Mouse (Mus musculus) heart, embryonic 11.5 days (tissue): ENCODE results near the gene Scg3. TPM values are rescaled to one million over a fixed set of nuclear protein-coding genes. Genes with fewer than 3 reads are reported as not detected.
A peak's percentile ranks its signal among the peaks of the same experiment; 100 is the strongest.

Source experiments
- ATAC-seq: fragments of 200-750 bp; cut with Nextera tagmentation; replicated peaks from 2 replicates; pipeline ENCODE4 v1.8.0; 2017; ENCODE audit warnings: moderate library complexity; ENCODE audit not compliant: insufficient number of reproducible peaks, low FRiP score, low TSS enrichment
- H3K27ac ChIP-seq: fragments of 300-500 bp; sonication (generic); 2 replicates; pipeline ENCODE4 v1.5.1; 2014; ENCODE audit warnings: mild to moderate bottlenecking, low read depth, low read length
- H3K27me3 ChIP-seq: fragments of 300-500 bp; sonication (generic); 2 replicates; pipeline ENCODE4 v1.6.1; 2014; ENCODE audit warnings: mild to moderate bottlenecking, low read length, mixed read lengths; ENCODE audit not compliant: control insufficient read depth, insufficient read depth
- H3K36me3 ChIP-seq: fragments of 300-500 bp; sonication (generic); 2 replicates; pipeline ENCODE4 v1.6.1; 2014; ENCODE audit warnings: mild to moderate bottlenecking, low read length, moderate library complexity, mixed read lengths; ENCODE audit not compliant: control insufficient read depth, insufficient read depth
- H3K4me1 ChIP-seq: fragments of 300-500 bp; sonication (generic); 2 replicates; pipeline ENCODE4 v1.6.1; 2014; ENCODE audit warnings: low read length; ENCODE audit not compliant: control insufficient read depth, insufficient read depth
- H3K4me2 ChIP-seq: fragments of 300-500 bp; sonication (generic); 2 replicates; pipeline ENCODE4 v1.6.1; 2014; ENCODE audit warnings: mild to moderate bottlenecking, moderate library complexity
- H3K4me3 ChIP-seq: fragments of 300-500 bp; sonication (generic); 2 replicates; pipeline ENCODE4 v1.5.1; 2014; ENCODE audit warnings: low read depth, low read length
- H3K9ac ChIP-seq: fragments of 300-500 bp; sonication (generic); 2 replicates; pipeline ENCODE4 v1.6.1; 2014; ENCODE audit warnings: mild to moderate bottlenecking, low read depth, low read length, moderate library complexity
- H3K9me3 ChIP-seq: fragments of 300-500 bp; sonication (generic); replicated peaks from 2 replicates; pipeline ENCODE4 v1.6.1; 2016; ENCODE audit warnings: low read length; ENCODE audit not compliant: control insufficient read depth
- WGBS: fragments of 180-500 bp; shearing (Covaris S2); extraction: QIAGEN DNeasy Blood & Tissue Kit; methylation state at CpG from one replicate; pipeline ENCODE4 v1.1.7; 2014; ENCODE audit not compliant: insufficient replicate concordance; 5-methylcytosine and 5-hydroxymethylcytosine counted together
- polyA plus RNA-seq: library from polyadenylated mRNA; unstranded; fragments of >200 nt; fragmentation: Nextera tagmentation; extraction: Ambion mirVana; gene quantifications from 2 replicates; pipeline ENCODE4 v1.2.1, GENCODE M21; 2014

Gene Scg3
- polyA plus RNA-seq, 1 experiment from 2014 or later = 0.33 TPM

DNA sequence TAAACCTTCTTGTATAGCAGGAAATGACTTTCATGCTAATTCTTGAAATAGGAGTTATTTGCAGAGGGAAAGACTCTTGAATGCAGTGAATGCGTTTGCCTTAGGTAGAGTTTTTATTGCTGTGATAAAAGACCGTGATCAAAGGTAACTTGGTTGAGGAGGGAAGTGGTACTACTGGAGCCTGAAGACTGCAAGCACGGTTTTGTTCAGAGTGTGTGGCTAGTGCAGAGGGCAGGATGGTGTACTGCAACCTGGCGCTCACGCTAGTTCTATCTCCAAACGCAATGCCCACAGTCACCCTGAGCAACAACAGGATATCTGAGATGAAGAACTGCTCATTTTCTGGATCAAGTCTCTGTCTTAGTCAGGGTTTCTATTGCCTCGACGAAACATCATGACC lies 50.3 kb downstream of the Scg3 start:
- H3K27ac ChIP-seq = no peak overlapping the region
- no peaks in the 10 kb centered on the region for H3K9me3 ChIP-seq
- no peak for ATAC-seq
- H3K4me1 ChIP-seq = 0 out of 2 replicates have a peak, but pooled peaks cover 2% of the 10 kb centered on the region
- H3K9ac ChIP-seq = no peak overlapping the region
- no peaks in the 10 kb centered on the region for H3K27me3 ChIP-seq
- H3K4me2 ChIP-seq = no peak overlapping the region
- H3K4me3 ChIP-seq = no peak overlapping the region
- 86% methylated on average over 8 of the region's 8 CpGs for WGBS
- no peaks in the 10 kb centered on the region for H3K36me3 ChIP-seq

DNA sequence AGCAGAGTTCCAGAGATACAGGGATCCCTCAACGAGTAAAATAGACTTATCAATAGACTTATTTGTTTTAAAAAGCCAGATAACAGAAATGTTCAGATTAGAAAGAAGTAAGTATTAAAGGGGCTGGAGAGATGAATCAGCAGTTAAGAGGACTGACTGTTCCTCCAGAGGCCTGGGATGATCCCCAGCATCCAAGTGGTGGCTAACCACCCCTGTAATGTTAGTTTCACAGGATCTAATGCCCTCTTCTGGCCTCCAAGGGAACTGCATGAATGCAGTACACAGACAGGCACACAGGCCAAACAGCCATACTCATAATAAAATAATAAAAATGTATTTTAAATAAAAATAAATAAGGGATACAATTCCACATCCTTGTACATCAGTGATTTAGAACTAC lies 51.0 kb downstream of the Scg3 start:
- no peaks in the 10 kb centered on the region for H3K27me3 ChIP-seq
- no peak for ATAC-seq
- H3K4me1 ChIP-seq = 0 out of 2 replicates have a peak, but pooled peaks cover 2% of the 10 kb centered on the region
- H3K36me3 ChIP-seq = no peaks in the 10 kb centered on the region
- no peak overlapping the region for H3K4me2 ChIP-seq
- no peak overlapping the region for H3K27ac ChIP-seq
- no peaks in the 10 kb centered on the region for H3K9me3 ChIP-seq
- WGBS = 38% methylated on average over 1 of the region's 1 CpGs
- no peak overlapping the region for H3K4me3 ChIP-seq
- H3K9ac ChIP-seq = no peak overlapping the region

DNA sequence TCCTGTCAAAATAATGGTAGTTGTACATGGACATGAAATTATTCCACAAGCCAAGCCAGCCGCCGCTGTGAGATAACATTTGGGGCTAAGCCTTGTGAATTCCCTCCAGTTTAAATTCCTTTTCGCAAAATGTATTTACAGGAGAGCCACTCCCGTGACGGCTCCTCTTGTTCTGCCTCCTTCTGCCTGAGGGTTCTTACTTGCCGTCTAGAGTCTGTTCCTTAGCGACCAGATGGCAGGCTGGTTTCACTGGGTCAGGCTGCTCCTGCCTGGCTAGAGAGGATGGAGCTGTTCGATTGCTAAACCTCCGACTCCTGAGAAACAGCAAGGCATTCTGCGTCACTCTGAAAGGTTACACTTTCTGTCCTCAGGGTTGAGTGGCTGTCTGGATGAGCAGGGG lies 51.7 kb downstream of the Scg3 start:
- no peak for ATAC-seq
- Histone ChIP-seq H3K4me1 (0 out of 2 replicates have a peak, but pooled peaks cover 2% of the 10 kb centered on the region), H3K4me3 (no peak overlapping the region), H3K36me3 (no peaks in the 10 kb centered on the region), H3K27me3 (no peaks in the 10 kb centered on the region), H3K9me3 (no peaks in the 10 kb centered on the region), H3K9ac (no peak overlapping the region), H3K4me2 (no peak overlapping the region), H3K27ac (no peak overlapping the region)
- 64% methylated on average over 10 of the region's 10 CpGs for WGBS

DNA sequence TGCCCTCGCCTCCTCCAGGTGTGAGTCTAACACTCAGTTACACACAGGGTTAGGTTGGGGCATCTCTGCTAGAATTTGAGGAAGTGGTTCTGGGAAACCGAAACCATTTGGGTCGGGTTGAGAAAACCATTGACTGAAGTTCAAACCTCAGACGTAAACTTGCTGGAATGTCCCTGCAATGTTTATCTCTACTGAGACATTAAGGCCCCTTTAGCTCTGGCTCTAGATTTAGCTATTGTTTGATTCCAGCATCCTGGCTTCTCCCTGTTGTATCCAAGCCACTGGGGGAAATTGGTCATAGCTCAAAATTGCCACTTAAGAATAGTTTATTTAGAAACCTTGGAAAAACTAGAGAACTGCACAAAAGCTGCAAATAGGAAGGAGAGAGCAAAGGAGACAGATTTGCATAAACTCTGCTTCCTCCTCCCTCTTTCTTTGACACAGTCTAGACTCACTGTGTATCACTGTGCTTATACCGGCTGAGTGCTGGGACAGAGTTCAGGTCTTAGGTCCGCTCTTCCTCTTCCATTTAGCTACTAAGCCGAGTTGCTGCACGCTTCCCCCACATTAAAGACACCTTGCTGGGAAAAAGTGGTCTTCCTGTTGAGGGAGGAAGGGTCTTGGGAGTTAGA lies 52.9 kb downstream of the Scg3 start:
- WGBS = 65% methylated on average over 8 of the region's 8 CpGs
- Histone ChIP-seq H3K36me3 (no peaks in the 10 kb centered on the region), H3K9me3 (no peaks in the 10 kb centered on the region), H3K9ac (no peak overlapping the region), H3K27ac (no peak overlapping the region), H3K27me3 (no peaks in the 10 kb centered on the region), H3K4me2 (no peak overlapping the region), H3K4me1 (0 out of 2 replicates have a peak, but pooled peaks cover 2% of the 10 kb centered on the region), H3K4me3 (no peak overlapping the region)
- ATAC-seq = no peak

DNA sequence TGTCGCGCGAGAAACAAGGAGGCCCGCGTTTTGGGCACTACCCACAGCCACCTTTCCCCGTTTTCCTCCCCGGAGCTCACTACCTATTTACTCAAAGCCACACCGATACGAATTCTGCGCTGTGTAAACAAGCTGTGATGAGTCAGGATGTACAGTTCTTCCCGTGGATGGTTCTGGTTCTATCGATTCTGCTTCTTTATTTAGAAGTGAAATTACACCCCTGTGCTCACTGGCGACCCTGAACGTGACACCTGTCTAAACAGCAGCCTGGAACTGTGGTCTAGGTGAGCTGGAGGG lies 57.6 kb downstream of the Scg3 start:
- Histone ChIP-seq H3K27ac (0 out of 2 replicates have a peak overlapping the region, but pooled peaks have one; percentile 5), H3K36me3 (no peaks in the 10 kb centered on the region), H3K4me3 (peak overlapping the region; percentile 81), H3K4me1 (no peaks in the 10 kb centered on the region), H3K9ac (peak overlapping the region; percentile 91), H3K27me3 (0 out of 2 replicates have a peak, but pooled peaks cover 2% of the 10 kb centered on the region), H3K9me3 (no peaks in the 10 kb centered on the region), H3K4me2 (peak overlapping the region; percentile 89)
- WGBS = 1% methylated on average over 14 of the region's 14 CpGs
- no peak for ATAC-seq

DNA sequence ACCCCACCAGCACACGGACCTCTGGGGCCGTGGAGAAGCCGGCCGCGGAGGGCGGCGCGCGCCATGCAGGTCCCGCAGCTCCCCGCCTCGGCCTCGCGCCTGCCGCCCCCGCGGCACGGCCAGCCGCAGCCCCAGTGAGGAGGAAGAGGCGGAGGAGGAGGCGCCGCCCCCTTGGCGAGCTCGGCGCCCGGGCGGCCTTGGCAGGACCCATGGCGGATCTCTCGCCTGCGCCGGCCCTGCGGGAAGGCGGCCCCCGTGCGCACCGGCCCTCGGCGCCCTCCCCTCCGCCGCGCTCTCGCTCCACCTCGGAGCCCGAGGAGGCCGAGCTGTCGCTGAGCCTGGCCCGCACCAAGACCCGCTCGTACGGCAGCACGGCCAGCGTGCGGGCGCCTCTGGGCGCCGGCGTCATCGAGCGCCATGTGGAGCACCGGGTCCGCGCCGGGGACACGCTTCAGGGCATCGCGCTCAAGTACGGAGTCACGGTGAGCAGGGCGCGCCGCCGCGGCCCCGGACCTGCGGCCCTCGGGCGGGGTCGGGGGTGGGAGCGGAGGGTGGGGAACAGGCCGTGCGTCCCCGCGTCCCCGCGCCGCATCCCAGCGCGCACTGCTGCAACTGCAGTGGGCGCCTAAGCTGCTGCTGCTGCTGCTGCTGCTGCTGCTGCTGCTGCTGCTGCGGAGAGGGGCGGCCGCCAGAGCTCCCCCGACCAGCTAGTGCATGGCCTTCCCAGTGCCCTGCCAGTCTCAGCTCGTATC lies 58.1 kb downstream of the Scg3 start, which contains the start of gene Lysmd2:
Lysmd2 (plus strand) TSS at position 186 of the 752 bp plus-strand sequence.
- under 1% methylated on average over 83 of the region's 94 CpGs for WGBS
- Histone ChIP-seq H3K4me3 (peak within 1 kb of the TSS; percentile 81), H3K9ac (peak within 1 kb of the TSS; percentile 91), H3K36me3 (no peaks in the 10 kb centered on the region), H3K4me1 (no peaks in the 10 kb centered on the region), H3K27me3 (0 out of 2 replicates have a peak, but pooled peaks cover 2% of the 10 kb centered on the region), H3K9me3 (no peaks in the 10 kb centered on the region), H3K4me2 (peak within 1 kb of the TSS; percentile 89), H3K27ac (peak within 1 kb of the TSS; percentile 50)
- peak; percentile 82 for ATAC-seq

DNA sequence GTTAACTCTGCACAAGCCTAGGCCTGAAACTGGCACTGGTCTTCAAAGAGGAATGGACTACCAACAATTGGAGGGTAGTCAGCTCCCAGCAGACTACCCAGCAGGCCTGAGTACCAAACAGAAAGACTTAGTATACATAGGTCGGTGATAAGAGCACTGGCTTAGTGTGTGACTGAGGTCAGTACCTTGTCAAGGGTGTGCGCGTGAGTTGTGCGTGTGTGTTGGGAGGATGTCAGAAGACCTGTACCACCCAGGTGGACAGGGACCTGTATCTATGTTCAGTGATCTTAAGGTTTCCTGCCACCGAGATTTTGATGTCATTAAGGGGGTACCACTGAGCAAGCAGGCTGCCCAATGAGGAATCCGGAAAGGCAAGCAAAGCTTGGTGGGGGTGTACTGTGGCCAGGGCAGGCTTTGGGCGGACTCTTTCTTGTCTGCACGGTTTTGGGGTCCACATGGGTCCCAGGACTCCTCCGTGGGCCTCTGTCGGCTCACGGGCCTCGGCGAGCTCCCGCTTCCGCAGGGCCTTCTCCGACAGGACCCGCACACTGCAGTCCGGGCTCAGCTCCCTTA lies 58.8 kb downstream of the Scg3 start:
- Histone ChIP-seq H3K4me3 (peak overlapping the region; percentile 81), H3K9me3 (no peaks in the 10 kb centered on the region), H3K27ac (peak overlapping the region; percentile 50; the same call in 1 of the 2 replicates), H3K27me3 (0 out of 2 replicates have a peak, but pooled peaks cover 2% of the 10 kb centered on the region), H3K4me2 (peak overlapping the region; percentile 89), H3K36me3 (no peaks in the 10 kb centered on the region), H3K4me1 (no peaks in the 10 kb centered on the region), H3K9ac (peak overlapping the region; percentile 91)
- peak; percentile 1; the same call in 1 of the 2 replicates for ATAC-seq
- 14% methylated on average over 18 of the region's 18 CpGs for WGBS

DNA sequence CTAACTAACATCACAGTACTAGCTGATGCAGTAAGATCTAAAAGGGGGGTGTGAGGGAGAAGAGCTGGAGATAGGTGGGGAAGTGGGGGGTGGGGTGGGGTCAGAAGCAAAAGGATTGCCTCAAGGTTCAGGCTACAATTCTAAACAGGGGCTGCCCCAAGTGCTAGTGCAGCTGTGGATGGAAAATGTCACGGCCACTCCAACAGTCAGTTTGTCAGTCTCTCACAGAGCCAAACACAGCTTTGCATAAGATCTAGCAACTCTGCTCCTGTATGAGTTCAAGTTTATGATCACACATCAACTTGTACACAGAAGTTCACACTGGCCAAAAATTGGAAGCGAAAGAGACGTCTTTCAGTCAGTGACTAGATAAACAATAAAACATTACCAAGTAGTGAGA lies 62.4 kb downstream of the Scg3 start:
- Histone ChIP-seq H3K27ac (no peak overlapping the region), H3K4me3 (no peak overlapping the region), H3K27me3 (0 out of 2 replicates have a peak, but pooled peaks cover 2% of the 10 kb centered on the region), H3K9me3 (no peaks in the 10 kb centered on the region), H3K36me3 (no peaks in the 10 kb centered on the region), H3K4me2 (no peak overlapping the region), H3K4me1 (no peaks in the 10 kb centered on the region), H3K9ac (no peak overlapping the region)
- no peak for ATAC-seq
- 63% methylated on average over 3 of the region's 3 CpGs for WGBS
